Mouse (Mus musculus) embryonic facial prominence, embryonic 14.5 days (tissue): ENCODE data around the gene Pofut2. TPM values are rescaled to one million over a fixed set of nuclear protein-coding genes. Genes with fewer than 3 reads are reported as not detected.

Source experiments
- ATAC-seq: fragments of 200-750 bp; cut with Nextera tagmentation; 2 replicates; pipeline ENCODE4 v1.8.0; 2017; ENCODE audit warnings: low read depth, moderate number of reproducible peaks, moderate TSS enrichment
- DNase-seq: peaks from one replicate; pipeline ENCODE4 v3.0.0-alpha.2; 2015; ENCODE audit warnings: low spot score
- H3K27ac ChIP-seq: fragments of 300-500 bp; sonication (generic); replicated peaks from 2 replicates; pipeline ENCODE4 v1.5.1; 2014; ENCODE audit warnings: low read depth, mild to moderate bottlenecking, low read length, moderate library complexity
- H3K27me3 ChIP-seq: fragments of 300-500 bp; sonication (generic); replicated peaks from 2 replicates; pipeline ENCODE4 v1.6.1; 2014; ENCODE audit warnings: low read length; ENCODE audit not compliant: control insufficient read depth, insufficient read depth
- H3K36me3 ChIP-seq: fragments of 300-500 bp; sonication (generic); 2 replicates; pipeline ENCODE4 v1.6.1; 2014; ENCODE audit warnings: low read length, mixed read lengths; ENCODE audit not compliant: control insufficient read depth, insufficient read depth
- H3K4me1 ChIP-seq: fragments of 300-500 bp; sonication (generic); 2 replicates; pipeline ENCODE4 v1.6.1; 2014; ENCODE audit warnings: antibody characterized with exemption, low read length; ENCODE audit not compliant: control insufficient read depth, insufficient read depth
- H3K4me2 ChIP-seq: fragments of 300-500 bp; sonication (generic); 2 replicates; pipeline ENCODE4 v1.6.1; 2014; ENCODE audit warnings: low read depth, mild to moderate bottlenecking, low read length, moderate library complexity, mixed read lengths
- H3K4me3 ChIP-seq: fragments of 300-500 bp; sonication (generic); 2 replicates; pipeline ENCODE4 v1.5.1; 2014; ENCODE audit warnings: low read depth, mild to moderate bottlenecking, low read length
- H3K9ac ChIP-seq: fragments of 300-500 bp; sonication (generic); 2 replicates; pipeline ENCODE4 v1.6.1; 2014; ENCODE audit warnings: low read depth, mild to moderate bottlenecking, low read length, moderate library complexity, mixed read lengths
- H3K9me3 ChIP-seq: fragments of 300-500 bp; sonication (generic); 2 replicates; pipeline ENCODE4 v1.6.1; 2016; ENCODE audit warnings: low read length; ENCODE audit not compliant: control insufficient read depth
- WGBS: fragments of 180-500 bp; shearing (Covaris S2); extraction: QIAGEN DNeasy Blood & Tissue Kit; methylation state at CpG from one replicate; pipeline ENCODE4 v1.1.7; 2014; 5-methylcytosine and 5-hydroxymethylcytosine counted together
- polyA plus RNA-seq: library from polyadenylated mRNA; unstranded; fragments of >200 nt; fragmentation: Nextera tagmentation; extraction: Ambion mirVana; gene quantifications from 2 replicates; pipeline ENCODE4 v1.2.1, GENCODE M21; 2014

The Pofut2 gene
- polyA plus RNA-seq, 1 experiment from 2014 or later: 168 TPM

- Histone ChIP-seq H3K9ac (no peak overlapping the region), H3K4me2 (peak overlapping the region; percentile 10; the same call in 1 of the 2 replicates), H3K4me1 (peaks cover 19% of the 10 kb centered on the region), H3K4me3 (no peak overlapping the region), H3K36me3 (no peaks in the 10 kb centered on the region), H3K9me3 (no peaks in the 10 kb centered on the region), H3K27me3 (no peaks in the 10 kb centered on the region), H3K27ac (no peak overlapping the region)
- DNase-seq (peak; percentile 36), ATAC-seq (no peak)
- WGBS: 56% methylated on average over 16 of the region's 18 CpGs
Observed at GRCm38 (mm10) chr10:77251223-77251783, 7.7 kb upstream of the Pofut2 start.

GRCm38 (mm10) chr10:77251784-77252539 lies 7.1 kb upstream of the Pofut2 start:
- DNase-seq: peak; percentile 33

GRCm38 (mm10) chr10:77252790-77253189 lies 6.2 kb upstream of the Pofut2 start:
- no peak overlapping the region for H3K27ac ChIP-seq
- DNase-seq: peak; percentile 85
- H3K4me1 ChIP-seq: peaks cover 19% of the 10 kb centered on the region
- WGBS: 3% methylated on average over 4 of the region's 4 CpGs
- no peak overlapping the region for H3K9ac ChIP-seq
- no peaks in the 10 kb centered on the region for H3K9me3 ChIP-seq
- peak; percentile 60 for ATAC-seq
- H3K36me3 ChIP-seq: no peaks in the 10 kb centered on the region
- no peak overlapping the region for H3K4me2 ChIP-seq
- no peaks in the 10 kb centered on the region for H3K27me3 ChIP-seq
- no peak overlapping the region for H3K4me3 ChIP-seq

More at GRCm38 (mm10) chr10:77251784-77252539, 7.1 kb upstream of the Pofut2 start:
- Histone ChIP-seq H3K4me1 (peaks cover 19% of the 10 kb centered on the region), H3K27me3 (no peaks in the 10 kb centered on the region), H3K27ac (peak overlapping the region; percentile 1; the same call in 1 of the 2 replicates), H3K9ac (no peak overlapping the region), H3K9me3 (no peaks in the 10 kb centered on the region), H3K4me2 (peak overlapping the region; percentile 10; the same call in 1 of the 2 replicates), H3K4me3 (no peak overlapping the region), H3K36me3 (no peaks in the 10 kb centered on the region)
- no peak for ATAC-seq
- 62% methylated on average over 18 of the region's 18 CpGs for WGBS

- WGBS: 50% methylated on average over 3 of the region's 3 CpGs
- DNase-seq: no peak
- H3K27ac ChIP-seq: peak overlapping the region; percentile 63
Observed at GRCm38 (mm10) chr10:77255231-77255630, 3.8 kb upstream of the Pofut2 start.

GRCm38 (mm10) chr10:77255676-77256075 lies 3.3 kb upstream of the Pofut2 start:
- H3K27me3 ChIP-seq: no peaks in the 10 kb centered on the region
- H3K9me3 ChIP-seq: no peaks in the 10 kb centered on the region
- H3K27ac ChIP-seq: no peak overlapping the region
- WGBS: 62% methylated on average over 3 of the region's 3 CpGs
- no peak overlapping the region for H3K4me2 ChIP-seq
- no peak overlapping the region for H3K4me3 ChIP-seq
- no peak overlapping the region for H3K9ac ChIP-seq
- ATAC-seq (no peak), DNase-seq (no peak)
- H3K4me1 ChIP-seq: peaks cover 29% of the 10 kb centered on the region
- peaks cover 2% of the 10 kb centered on the region; the same call in 1 of the 2 replicates for H3K36me3 ChIP-seq

More at GRCm38 (mm10) chr10:77255231-77255630, 3.8 kb upstream of the Pofut2 start:
- H3K4me1 ChIP-seq: peaks cover 26% of the 10 kb centered on the region
- no peaks in the 10 kb centered on the region for H3K27me3 ChIP-seq
- no peak overlapping the region for H3K4me2 ChIP-seq
- H3K9me3 ChIP-seq: no peaks in the 10 kb centered on the region
- H3K36me3 ChIP-seq: no peaks in the 10 kb centered on the region
- no peak overlapping the region for H3K4me3 ChIP-seq
- no peak for ATAC-seq
- H3K9ac ChIP-seq: no peak overlapping the region

GRCm38 (mm10) chr10:77258041-77258590 lies 902 bp upstream of the Pofut2 start:
- peak overlapping the region; percentile 86 for H3K4me2 ChIP-seq
- DNase-seq: no peak
- H3K9me3 ChIP-seq: no peaks in the 10 kb centered on the region
- H3K4me3 ChIP-seq: peak overlapping the region; percentile 96
- peaks cover 27% of the 10 kb centered on the region for H3K36me3 ChIP-seq
- no peak for ATAC-seq
- no peaks in the 10 kb centered on the region for H3K27me3 ChIP-seq
- H3K27ac ChIP-seq: peak overlapping the region; percentile 74; the same call in 1 of the 2 replicates
- peaks cover 15% of the 10 kb centered on the region for H3K4me1 ChIP-seq
- 56% methylated on average over 4 of the region's 4 CpGs for WGBS
- H3K9ac ChIP-seq: peak overlapping the region; percentile 89

- Histone ChIP-seq H3K27me3 (no peaks in the 10 kb centered on the region), H3K27ac (no peak overlapping the region), H3K9ac (peak overlapping the region; percentile 89), H3K36me3 (peaks cover 49% of the 10 kb centered on the region), H3K9me3 (no peaks in the 10 kb centered on the region), H3K4me3 (peak overlapping the region; percentile 96), H3K4me1 (peaks cover 11% of the 10 kb centered on the region), H3K4me2 (peak overlapping the region; percentile 86)
- WGBS: 87% methylated on average over 17 of the region's 17 CpGs
- DNase-seq (no peak), ATAC-seq (no peak)
Observed at GRCm38 (mm10) chr10:77260166-77260875, 1.3 kb downstream of the Pofut2 start.

GRCm38 (mm10) chr10:77266281-77266680 lies 7.3 kb downstream of the Pofut2 start:
- Histone ChIP-seq H3K36me3 (peaks cover 92% of the 10 kb centered on the region), H3K27ac (no peak overlapping the region), H3K9ac (no peak overlapping the region), H3K27me3 (no peaks in the 10 kb centered on the region), H3K9me3 (no peaks in the 10 kb centered on the region), H3K4me3 (no peak overlapping the region), H3K4me1 (no peaks in the 10 kb centered on the region), H3K4me2 (no peak overlapping the region)
- ATAC-seq (no peak), DNase-seq (no peak)
- 63% methylated on average over 8 of the region's 8 CpGs for WGBS
